Mouse (Mus musculus): ENCODE data around the gene Rnf130. TPM values are rescaled to one million over a fixed set of nuclear protein-coding genes. Genes with fewer than 3 reads are reported as not detected.

Gene Rnf130
- total and polyA plus RNA-seq, 2 experiments from 2014 or later = 42.3 to 47.6 TPM

- DNase-seq (ENCODE audit: low spot score) = no peak
- Histone ChIP-seq H3K27ac (ENCODE audit: low read depth) (no peak overlapping the region), H3K4me3 (ENCODE audit: low read depth, low read length) (no peak overlapping the region), H3K4me1 (ENCODE audit: control insufficient read depth, insufficient read depth) (peaks cover 4% of the 10 kb centered on the region), H3K9ac (replicated peaks; ENCODE audit: low read depth, low read length) (no peak overlapping the region), H3K4me2 (ENCODE audit: low read depth, low read length) (no peak overlapping the region), H3K36me3 (replicated peaks; ENCODE audit: control insufficient read depth, insufficient read depth, low read length) (no peaks in the 10 kb centered on the region), H3K9me3 (replicated peaks; ENCODE audit: control insufficient read depth, low read length) (no peaks in the 10 kb centered on the region), H3K27me3 (ENCODE audit: control insufficient read depth, insufficient read depth, low read length) (no peaks in the 10 kb centered on the region)
- no peak for TF ChIP-seq CTCF (IDR thresholded peaks at IDR 0.05; ENCODE audit: low read depth)
- WGBS = 76% methylated on average over 4 of the region's 6 CpGs
- no peak for ATAC-seq (ENCODE audit: insufficient read depth, low read depth)
These were observed 12.1 kb upstream of the Rnf130 start for GRCm38 (mm10) chr11:50013016-50013415.

DNA sequence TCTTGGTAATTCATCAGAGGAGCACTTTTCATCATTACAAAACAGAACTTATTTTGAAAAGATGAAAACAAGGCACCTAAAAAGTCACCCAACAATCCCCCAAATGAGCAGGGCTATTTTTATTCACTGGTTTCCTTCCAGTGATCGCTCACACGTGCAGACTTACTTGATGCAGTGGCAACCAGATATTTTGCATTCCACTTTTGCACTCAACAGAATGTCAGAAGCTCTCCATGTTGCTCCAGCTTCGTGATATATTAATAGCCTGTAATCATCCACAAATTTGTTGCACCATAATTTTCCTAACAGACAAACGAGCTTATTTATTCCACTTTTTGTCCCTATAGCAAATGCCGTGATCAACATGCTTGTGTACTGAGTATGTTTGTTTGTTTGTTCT is 8.6 kb upstream of the Rnf130 start:
- DNase-seq (ENCODE audit: low spot score) (peak; percentile 66), ATAC-seq (ENCODE audit: insufficient read depth, low read depth) (peak; percentile 68; the same call in 1 of the 2 replicates)
- H3K4me1 ChIP-seq (ENCODE audit: control insufficient read depth, insufficient read depth) = peaks cover 4% of the 10 kb centered on the region
- TF ChIP-seq CTCF (IDR thresholded peaks at IDR 0.05; ENCODE audit: low read depth) (no peak), EP300 (IDR thresholded peaks at IDR 0.05; ENCODE audit: low read depth) (no peak)
- H3K4me2 ChIP-seq (ENCODE audit: low read depth, low read length) = no peak overlapping the region; the same call in 1 of the 2 replicates
- 36% methylated on average over 5 of the region's 5 CpGs for WGBS
- no peak overlapping the region for H3K4me3 ChIP-seq (ENCODE audit: low read depth, low read length)
- no peaks in the 10 kb centered on the region for H3K27me3 ChIP-seq (ENCODE audit: control insufficient read depth, insufficient read depth, low read length)
- H3K36me3 ChIP-seq (replicated peaks; ENCODE audit: control insufficient read depth, insufficient read depth, low read length) = no peaks in the 10 kb centered on the region
- H3K9me3 ChIP-seq (replicated peaks; ENCODE audit: control insufficient read depth, low read length) = no peaks in the 10 kb centered on the region
- H3K27ac ChIP-seq (ENCODE audit: low read depth) = peak overlapping the region; percentile 39
- no peak overlapping the region for H3K9ac ChIP-seq (replicated peaks; ENCODE audit: low read depth, low read length)

DNA sequence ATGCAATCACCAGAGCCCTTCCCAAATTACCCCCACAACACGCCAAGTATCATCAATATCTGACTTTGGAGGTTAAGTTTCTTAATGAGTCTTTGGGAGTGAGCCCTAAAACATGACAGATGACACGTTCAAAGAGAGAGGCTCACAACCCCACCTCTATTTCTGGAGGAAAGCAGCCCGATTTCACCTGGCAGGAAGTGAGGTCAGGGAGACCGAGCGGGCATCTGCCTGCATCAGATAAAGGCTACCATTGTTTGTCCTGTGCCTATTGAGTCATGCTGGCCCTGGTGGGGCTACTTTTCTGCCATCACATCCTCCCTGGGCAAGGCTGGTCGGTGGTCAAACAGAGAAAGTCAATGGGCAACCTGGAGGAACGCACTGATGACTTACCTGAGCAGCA is 7.6 kb upstream of the Rnf130 start:
- H3K4me2 ChIP-seq (ENCODE audit: low read depth, low read length) = no peak overlapping the region
- H3K27ac ChIP-seq (ENCODE audit: low read depth) = no peak overlapping the region
- ATAC-seq (ENCODE audit: insufficient read depth, low read depth) (no peak), DNase-seq (ENCODE audit: low spot score) (no peak)
- no peak overlapping the region for H3K9ac ChIP-seq (replicated peaks; ENCODE audit: low read depth, low read length)
- no peak overlapping the region for H3K4me3 ChIP-seq (ENCODE audit: low read depth, low read length)
- H3K27me3 ChIP-seq (ENCODE audit: control insufficient read depth, insufficient read depth, low read length) = no peaks in the 10 kb centered on the region
- no peak for TF ChIP-seq EP300 (IDR thresholded peaks at IDR 0.05; ENCODE audit: low read depth)
- no peak for TF ChIP-seq CTCF (IDR thresholded peaks at IDR 0.05; ENCODE audit: low read depth)
- no peaks in the 10 kb centered on the region for H3K36me3 ChIP-seq (replicated peaks; ENCODE audit: control insufficient read depth, insufficient read depth, low read length)
- no peaks in the 10 kb centered on the region for H3K9me3 ChIP-seq (replicated peaks; ENCODE audit: control insufficient read depth, low read length)
- peaks cover 4% of the 10 kb centered on the region for H3K4me1 ChIP-seq (ENCODE audit: control insufficient read depth, insufficient read depth)
- WGBS = 78% methylated on average over 7 of the region's 7 CpGs

GRCm38 (mm10) chr11:50018848-50019247 is 6.3 kb upstream of the Rnf130 start:
- ATAC-seq (ENCODE audit: insufficient read depth, low read depth) = no peak
- Histone ChIP-seq H3K9me3 (replicated peaks; ENCODE audit: control insufficient read depth, low read length) (no peaks in the 10 kb centered on the region), H3K4me3 (ENCODE audit: low read depth, low read length) (no peak overlapping the region), H3K27me3 (ENCODE audit: control insufficient read depth, insufficient read depth, low read length) (no peaks in the 10 kb centered on the region), H3K4me2 (ENCODE audit: low read depth, low read length) (no peak overlapping the region), H3K27ac (ENCODE audit: low read depth) (no peak overlapping the region), H3K9ac (replicated peaks; ENCODE audit: low read depth, low read length) (no peak overlapping the region), H3K36me3 (replicated peaks; ENCODE audit: control insufficient read depth, insufficient read depth, low read length) (no peaks in the 10 kb centered on the region), H3K4me1 (ENCODE audit: control insufficient read depth, insufficient read depth) (peaks cover 4% of the 10 kb centered on the region)
- DNase-seq (ENCODE audit: low spot score) = no peak
- no peak for TF ChIP-seq CTCF (IDR thresholded peaks at IDR 0.05; ENCODE audit: low read depth)
- TF ChIP-seq EP300 (IDR thresholded peaks at IDR 0.05; ENCODE audit: low read depth) = no peak

GRCm38 (mm10) chr11:50022085-50022484 is 3.1 kb upstream of the Rnf130 start:
- DNase-seq (ENCODE audit: low spot score) = no peak
- Histone ChIP-seq H3K9me3 (replicated peaks; ENCODE audit: control insufficient read depth, low read length) (no peaks in the 10 kb centered on the region), H3K4me1 (ENCODE audit: control insufficient read depth, insufficient read depth) (no peaks in the 10 kb centered on the region), H3K27me3 (ENCODE audit: control insufficient read depth, insufficient read depth, low read length) (no peaks in the 10 kb centered on the region), H3K4me3 (ENCODE audit: low read depth, low read length) (no peak overlapping the region), H3K4me2 (ENCODE audit: low read depth, low read length) (no peak overlapping the region), H3K9ac (replicated peaks; ENCODE audit: low read depth, low read length) (no peak overlapping the region), H3K27ac (ENCODE audit: low read depth) (no peak overlapping the region), H3K36me3 (replicated peaks; ENCODE audit: control insufficient read depth, insufficient read depth, low read length) (no peaks in the 10 kb centered on the region)
- no peak for ATAC-seq (ENCODE audit: insufficient read depth, low read depth)
- WGBS = 82% methylated on average over 3 of the region's 3 CpGs
- TF ChIP-seq EP300 (IDR thresholded peaks at IDR 0.05; ENCODE audit: low read depth) (no peak), CTCF (IDR thresholded peaks at IDR 0.05; ENCODE audit: low read depth) (no peak)

DNA sequence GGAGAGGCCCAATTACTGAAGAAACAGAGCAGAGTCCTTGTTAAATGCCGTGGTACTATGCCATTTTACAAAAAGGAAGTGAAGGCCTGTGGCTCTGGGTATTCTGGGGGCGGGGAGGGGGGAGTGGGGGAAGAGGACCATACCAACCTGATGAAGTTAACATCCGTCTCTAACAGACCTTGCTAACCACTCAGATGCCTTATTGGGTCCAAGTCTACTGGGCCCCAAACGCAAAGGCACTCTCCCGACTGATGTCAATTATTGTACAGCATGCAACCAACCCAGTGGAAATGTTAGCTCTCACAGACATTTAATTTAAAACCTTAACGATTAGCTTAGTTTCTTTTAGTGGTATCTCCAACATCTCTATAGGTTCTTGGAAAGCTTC is 707 bp upstream of the Rnf130 start:
- Histone ChIP-seq H3K9me3 (replicated peaks; ENCODE audit: control insufficient read depth, low read length) (no peaks in the 10 kb centered on the region), H3K4me1 (ENCODE audit: control insufficient read depth, insufficient read depth) (0 out of 2 replicates have a peak, but pooled peaks cover 7% of the 10 kb centered on the region), H3K4me2 (ENCODE audit: low read depth, low read length) (peak overlapping the region; percentile 100), H3K4me3 (ENCODE audit: low read depth, low read length) (peak overlapping the region; percentile 98), H3K36me3 (replicated peaks; ENCODE audit: control insufficient read depth, insufficient read depth, low read length) (no peaks in the 10 kb centered on the region), H3K27me3 (ENCODE audit: control insufficient read depth, insufficient read depth, low read length) (no peaks in the 10 kb centered on the region), H3K9ac (replicated peaks; ENCODE audit: low read depth, low read length) (no peak overlapping the region), H3K27ac (ENCODE audit: low read depth) (no peak overlapping the region; the same call in 1 of the 2 replicates)
- ATAC-seq (ENCODE audit: insufficient read depth, low read depth) (no peak), DNase-seq (ENCODE audit: low spot score) (no peak)
- TF ChIP-seq EP300 (IDR thresholded peaks at IDR 0.05; ENCODE audit: low read depth) (no peak), CTCF (IDR thresholded peaks at IDR 0.05; ENCODE audit: low read depth) (no peak)
- 49% methylated on average over 6 of the region's 6 CpGs for WGBS
